Mouse (Mus musculus): Measurements from ENCODE around the gene Prr3.
"Not testable (repeated sequence)": the region's sequence is repeated elsewhere in the genome, so short reads cannot be mapped to it uniquely, and the experiment has no call there.

The Prr3 gene

DNA sequence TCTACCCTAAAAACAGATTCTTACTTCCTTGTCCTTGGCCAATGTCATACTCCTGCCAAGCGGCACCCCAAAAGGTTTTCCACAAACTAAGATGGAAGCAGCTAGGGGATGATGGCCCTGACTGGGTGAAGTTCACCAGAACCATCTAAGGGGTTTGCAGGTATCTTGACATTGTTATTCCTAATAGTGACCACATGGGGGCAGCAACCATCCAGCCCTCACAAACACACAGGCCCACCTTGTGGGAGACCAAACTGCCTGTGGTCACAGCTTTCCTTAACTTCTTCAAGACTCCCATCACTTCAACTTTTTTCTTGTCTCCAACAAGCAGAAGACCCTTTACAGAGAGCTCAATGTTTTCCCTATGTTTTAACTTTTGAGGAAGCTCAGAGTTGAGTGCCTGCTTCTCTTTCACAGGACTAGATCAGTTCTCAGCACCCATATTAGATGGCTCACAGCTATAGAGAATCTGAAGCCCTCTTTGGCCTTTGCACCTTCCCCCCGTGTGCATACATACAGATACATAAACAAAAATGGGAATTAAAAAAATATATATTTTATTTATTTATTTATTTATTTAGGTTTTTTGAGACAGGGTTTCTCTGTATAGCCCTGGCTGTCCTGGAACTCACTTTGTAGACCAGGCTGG is 42.2 kb downstream of the Prr3 start:
- DNase-seq (ENCODE audit: low read depth) = peak; percentile 54

GRCm38 (mm10) chr17:35935763-35936162 is 44.3 kb downstream of the Prr3 start:
- DNase-seq (ENCODE audit: low read depth) = not testable (repeated sequence)

DNA sequence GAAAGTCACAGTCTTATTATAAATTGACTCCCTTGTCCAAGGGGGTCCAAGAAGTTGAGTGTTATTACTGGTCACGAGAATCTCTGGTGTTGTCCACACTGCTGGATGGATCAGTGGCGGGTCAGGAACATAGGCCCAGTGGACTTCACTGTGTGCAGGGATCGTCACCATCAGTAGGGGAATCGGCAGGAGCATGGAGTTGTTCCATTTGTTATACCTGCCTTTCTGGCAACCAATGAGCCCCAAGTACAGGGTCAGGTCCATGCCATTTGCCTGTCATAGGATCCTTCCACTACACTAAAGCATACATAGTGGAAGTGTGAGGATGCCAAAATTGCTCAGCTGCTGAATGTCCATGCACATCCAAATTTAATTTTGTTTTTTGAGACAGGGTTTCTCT is 47.4 kb downstream of the Prr3 start:
- DNase-seq (ENCODE audit: low read depth) = no peak

GRCm38 (mm10) chr17:35930627-35931026 is 49.4 kb downstream of the Prr3 start:
- no peak for DNase-seq (ENCODE audit: low read depth)

GRCm38 (mm10) chr17:35929534-35929933 is 50.5 kb downstream of the Prr3 start:
- DNase-seq (ENCODE audit: low read depth) = no peak

DNA sequence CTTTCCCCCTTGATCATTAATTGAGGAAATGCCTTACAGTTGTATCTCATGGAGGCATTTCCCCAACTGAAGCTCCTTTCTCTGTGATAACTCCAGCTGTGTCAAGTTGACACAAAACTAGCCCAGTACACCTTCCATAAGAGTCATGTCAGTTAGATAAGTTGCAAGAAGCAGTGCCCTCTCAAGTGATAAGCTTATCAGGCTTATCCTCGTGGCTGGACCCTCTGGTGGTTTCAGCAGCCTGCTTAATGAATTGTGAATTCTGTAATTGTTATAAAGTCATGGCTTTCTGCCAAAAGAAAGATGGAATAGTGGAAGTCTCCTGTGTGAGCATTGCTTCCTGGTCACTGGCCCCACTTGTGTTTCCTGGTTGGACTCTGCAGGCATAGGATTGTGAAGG is 52.6 kb downstream of the Prr3 start:
- DNase-seq (ENCODE audit: low read depth) = peak; percentile 49

GRCm38 (mm10) chr17:35923281-35923680 is 56.8 kb downstream of the Prr3 start:
- no peak for DNase-seq (ENCODE audit: low read depth)

- no peak for DNase-seq (ENCODE audit: low read depth)
These were observed 57.5 kb downstream of the Prr3 start for GRCm38 (mm10) chr17:35922566-35922965.
